Mouse (Mus musculus) heart, postnatal 10 days (tissue): ENCODE results near the gene Prkab1. TPM values are rescaled to one million over a fixed set of nuclear protein-coding genes. Genes with fewer than 3 reads are reported as not detected.
A peak's percentile ranks its signal among the peaks of the same experiment; 100 is the strongest.

Experiments used
- DNase-seq, 2 experiments: peaks; one replicate each; pipeline ENCODE4 v3.0.0; 2021
- intact Hi-C: fragments of 180-260 bp; cut with DNase I; formaldehyde crosslinking; loops from one replicate; pipeline ENCODE4 v1.15.1; 2025
- total RNA-seq, 2 experiments: library from RNA; stranded (reverse); gene quantifications; 2 replicates each; pipeline ENCODE4 v1.2.3; 2021

Gene Prkab1
- total RNA-seq, 2 experiments from 2014 or later = 61.9 to 71.1 TPM

DNA sequence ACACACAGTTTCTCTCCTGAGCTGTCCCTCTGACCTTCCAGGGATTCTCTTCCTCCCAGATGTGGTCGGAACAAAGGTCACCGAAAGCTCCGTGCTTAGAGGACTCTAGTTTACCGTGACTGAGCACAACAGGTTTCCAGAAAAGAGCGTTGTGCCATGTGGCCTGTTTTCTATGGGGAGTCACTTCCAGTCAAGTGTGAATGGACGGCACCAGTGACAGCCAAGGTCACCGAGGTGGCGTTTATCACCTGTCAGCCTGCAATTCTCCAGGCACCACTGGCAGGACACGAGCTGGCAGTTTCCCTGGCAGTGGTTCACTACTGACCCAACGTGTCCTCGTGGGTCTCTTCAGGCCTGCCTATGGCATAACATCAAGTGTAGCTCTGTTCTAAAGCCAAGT lies 4.9 kb downstream of the Prkab1 start:
- intact Hi-C loops = loop anchor here (10.0 kb wide), 1 partner anchor 365 kb away; no protein-coding TSS in a partner anchor
- DNase-seq = peak; percentile 84 to 89

DNA sequence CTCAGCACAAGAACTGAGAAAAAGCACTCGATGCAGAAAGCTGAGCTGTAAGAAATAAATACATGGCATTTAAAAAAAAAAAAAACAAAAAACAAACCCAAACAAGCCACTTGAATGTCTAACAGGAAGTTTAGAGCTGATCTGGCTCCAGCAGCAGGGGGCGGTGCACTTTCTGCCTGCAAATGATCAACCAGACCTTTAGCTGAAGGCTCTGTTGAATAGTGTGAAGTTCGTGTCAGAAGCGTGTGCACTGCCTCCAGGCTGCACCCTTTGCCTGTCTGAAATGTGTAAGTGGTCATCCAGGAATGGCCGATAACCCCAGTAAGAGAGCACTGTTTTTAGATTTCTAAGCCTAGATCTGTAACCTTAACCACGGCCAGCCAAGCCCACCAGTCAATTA lies 5.5 kb downstream of the Prkab1 start:
- DNase-seq = peak in 1 of 2 experiments; percentile 37
- intact Hi-C loops = loop anchor here (10.0 kb wide), 1 partner anchor 364 kb away; no protein-coding TSS in a partner anchor

GRCm38 (mm10) chr5:116018196-116018595 lies 6.1 kb downstream of the Prkab1 start:
- intact Hi-C loops = loop anchor here (10.0 kb wide), 1 partner anchor 363 kb away; no protein-coding TSS in a partner anchor
- no peak for DNase-seq

DNA sequence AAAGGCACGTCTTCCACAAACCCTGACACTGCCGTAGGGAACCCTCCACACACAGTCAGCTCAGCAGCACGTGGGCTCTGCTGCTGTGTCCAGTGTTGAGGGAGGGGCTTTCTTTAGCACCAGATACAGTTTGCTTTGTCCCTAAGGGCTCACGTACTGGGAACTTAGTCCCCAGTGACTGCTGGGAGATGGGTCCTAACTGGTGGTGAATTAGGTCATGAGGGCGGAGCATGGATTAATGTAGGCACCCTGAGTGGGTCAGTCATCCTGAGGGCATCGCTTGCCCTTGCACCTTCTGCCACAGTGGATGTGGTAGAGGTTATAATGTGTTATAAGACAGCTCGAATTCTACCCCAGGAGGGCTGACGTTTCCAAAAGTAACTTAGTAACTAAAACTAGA lies 6.9 kb downstream of the Prkab1 start:
- intact Hi-C loops = loop anchor here (10.0 kb wide), 1 partner anchor 363 kb away; no protein-coding TSS in a partner anchor
- no peak for DNase-seq

- DNase-seq = no peak
- intact Hi-C loops = loop anchor here (10.0 kb wide), 1 partner anchor 362 kb away; no protein-coding TSS in a partner anchor
Observed at GRCm38 (mm10) chr5:116016542-116016941, 7.8 kb downstream of the Prkab1 start.

- intact Hi-C loops = loop anchor here (10.0 kb wide), 1 partner anchor 359 kb away; no protein-coding TSS in a partner anchor
- no peak for DNase-seq
Observed at GRCm38 (mm10) chr5:116014237-116014636, 10.1 kb downstream of the Prkab1 start.

- no peak for DNase-seq
- intact Hi-C loops = loop anchor here (10.0 kb wide), 1 partner anchor 359 kb away; no protein-coding TSS in a partner anchor
Observed at GRCm38 (mm10) chr5:116013821-116014220, 10.5 kb downstream of the Prkab1 start.

- intact Hi-C loops = loop anchor here (10.0 kb wide), 1 partner anchor 358 kb away; no protein-coding TSS in a partner anchor
- DNase-seq = no peak
Observed at GRCm38 (mm10) chr5:116012503-116012902, 11.8 kb downstream of the Prkab1 start.

DNA sequence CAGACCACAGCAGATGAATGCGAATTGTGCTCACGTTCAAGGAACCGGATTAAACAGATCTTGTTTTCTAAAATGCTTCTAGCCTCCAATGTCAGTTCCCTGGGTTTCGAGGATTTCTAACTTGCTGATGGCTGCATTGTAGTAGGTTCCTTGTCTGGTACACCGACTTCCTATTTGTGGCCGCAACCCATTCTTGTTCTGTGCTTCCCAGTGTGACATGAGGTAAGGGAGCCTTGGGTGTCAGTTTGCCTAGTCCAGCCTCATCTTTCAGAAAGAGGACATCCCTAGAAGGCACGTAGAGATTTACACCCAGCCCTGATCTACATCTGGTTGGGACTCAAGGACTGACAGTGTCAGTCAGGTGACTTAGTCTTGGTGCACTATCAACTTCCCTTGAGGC lies 12.6 kb downstream of the Prkab1 start:
- no peak for DNase-seq
- intact Hi-C loops = loop anchor here (10.0 kb wide), 1 partner anchor 357 kb away; no protein-coding TSS in a partner anchor

GRCm38 (mm10) chr5:116009884-116010627 lies 14.3 kb downstream of the Prkab1 start:
- DNase-seq = no peak
- intact Hi-C loops = loop anchor here (5.0 to 10.0 kb wide), 2 partner anchors 218 to 355 kb away; no protein-coding TSS in a partner anchor

DNA sequence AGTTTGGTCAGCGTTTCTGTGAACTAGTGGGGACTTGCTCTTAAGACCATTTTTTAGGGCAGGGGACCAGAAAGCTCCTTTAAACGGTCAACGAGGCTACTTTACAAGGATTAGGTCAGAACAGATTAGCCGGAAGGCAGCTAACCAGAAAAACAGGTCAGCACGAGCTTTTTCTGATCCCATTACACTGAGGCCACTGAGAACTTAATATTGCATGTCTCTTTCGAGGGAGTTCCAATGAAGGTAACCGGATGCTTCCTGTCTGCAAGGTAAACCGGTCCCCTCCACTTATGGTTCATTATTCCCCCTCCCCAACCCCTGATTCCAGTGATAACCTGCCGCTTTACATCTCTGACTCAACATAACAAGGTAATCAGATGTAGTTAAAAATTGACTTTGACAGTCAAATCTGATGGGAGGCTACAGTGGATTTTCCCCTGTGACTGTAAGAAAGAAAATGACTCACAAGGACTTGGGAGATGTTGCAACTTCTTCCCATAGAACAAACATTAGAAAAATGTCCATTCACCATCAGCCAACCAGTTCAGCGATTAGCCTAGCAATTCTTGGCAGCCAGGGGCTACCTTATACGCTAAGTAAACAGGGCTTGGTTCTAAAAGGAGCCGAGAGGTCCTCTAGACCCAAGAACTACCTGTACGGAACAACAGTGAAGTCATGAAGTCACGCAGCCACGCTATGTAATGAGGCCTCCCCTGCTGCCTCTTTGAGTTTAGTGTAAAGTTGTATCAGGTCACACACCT lies 15.0 kb downstream of the Prkab1 start:
- intact Hi-C loops = loop anchor here (5.0 kb wide), 1 partner anchor 217 kb away; no protein-coding TSS in a partner anchor
- DNase-seq = no peak

DNA sequence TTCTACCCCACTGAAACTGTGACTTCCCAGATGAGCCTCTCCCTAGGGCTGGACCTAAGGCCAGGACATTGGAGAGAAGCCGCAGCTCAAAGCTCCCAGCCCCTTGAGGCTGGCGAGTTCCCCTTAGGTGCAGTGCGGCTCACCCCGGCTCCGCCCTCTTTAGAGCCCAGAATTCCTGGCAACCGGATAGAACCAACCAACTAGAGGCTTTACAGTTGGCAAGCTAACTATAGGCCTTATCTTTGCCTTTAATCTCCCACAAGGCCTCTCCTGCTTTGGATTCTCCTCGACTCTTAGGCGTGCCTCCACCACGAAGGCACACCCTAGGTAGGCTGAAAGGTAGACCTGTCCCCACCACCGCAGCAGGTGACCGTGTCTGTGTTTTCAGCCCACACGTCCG lies 16.6 kb downstream of the Prkab1 start:
- intact Hi-C loops = loop anchor here (5.0 kb wide), 1 partner anchor 215 kb away; no protein-coding TSS in a partner anchor
- no peak for DNase-seq

- peak; percentile 50 to 53 for DNase-seq
- intact Hi-C loops = loop anchor here (5.0 kb wide), 1 partner anchor 214 kb away; no protein-coding TSS in a partner anchor
Observed at GRCm38 (mm10) chr5:116006324-116007099, 17.8 kb downstream of the Prkab1 start.

- DNase-seq = peak in 1 of 2 experiments; percentile 27
- intact Hi-C loops = no loop called here
Observed at GRCm38 (mm10) chr5:116004271-116004670, 20.0 kb downstream of the Prkab1 start.

- no peak for DNase-seq
- intact Hi-C loops = no loop called here
Observed at GRCm38 (mm10) chr5:116003825-116004224, 20.5 kb downstream of the Prkab1 start.

DNA sequence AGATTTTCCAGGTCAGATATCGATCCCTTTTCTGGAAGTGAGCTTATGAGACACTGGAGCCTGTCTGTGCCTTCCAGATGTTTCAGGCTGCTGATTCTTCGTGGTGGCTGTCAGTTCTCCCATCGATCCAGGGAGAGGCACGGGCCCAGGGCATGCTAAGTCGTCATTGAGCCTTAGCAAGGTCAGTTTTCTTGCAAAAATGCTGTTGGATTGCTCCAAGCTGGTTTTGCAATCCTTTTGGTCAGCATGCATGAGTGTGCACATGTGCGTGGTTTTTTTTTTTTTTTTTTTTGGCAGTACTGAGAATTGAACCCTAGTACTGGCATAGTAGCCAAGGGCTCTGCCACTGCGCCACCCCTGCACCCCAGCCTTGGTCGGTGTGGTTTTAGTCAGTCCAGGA lies 21.2 kb downstream of the Prkab1 start:
- no peak for DNase-seq
- intact Hi-C loops = no loop called here

DNA sequence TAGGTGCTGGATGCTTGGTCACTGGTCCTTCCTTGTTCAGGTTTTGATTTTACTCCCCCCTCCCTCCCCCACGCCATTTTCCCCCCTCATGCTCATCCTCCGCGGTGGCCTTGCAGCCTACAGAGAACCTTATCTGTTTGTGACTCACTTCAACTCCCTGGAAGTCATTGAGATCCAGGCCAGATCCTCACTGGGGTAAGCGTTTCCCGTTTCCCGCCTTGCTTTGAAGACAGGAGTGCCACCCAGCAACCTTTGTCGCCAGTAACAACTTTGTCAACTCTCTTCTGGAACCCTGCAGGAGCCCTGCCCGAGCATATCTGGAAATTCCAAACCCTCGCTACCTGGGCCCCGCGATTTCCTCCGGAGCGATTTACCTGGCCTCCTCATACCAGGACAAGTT lies 26.9 kb downstream of the Prkab1 start:
- intact Hi-C loops = no loop called here
- DNase-seq = no peak

GRCm38 (mm10) chr5:115994101-115994500 lies 30.2 kb downstream of the Prkab1 start:
- intact Hi-C loops = no loop called here
- no peak for DNase-seq

GRCm38 (mm10) chr5:115991717-115992116 lies 32.6 kb downstream of the Prkab1 start:
- intact Hi-C loops = no loop called here
- no peak for DNase-seq

DNA sequence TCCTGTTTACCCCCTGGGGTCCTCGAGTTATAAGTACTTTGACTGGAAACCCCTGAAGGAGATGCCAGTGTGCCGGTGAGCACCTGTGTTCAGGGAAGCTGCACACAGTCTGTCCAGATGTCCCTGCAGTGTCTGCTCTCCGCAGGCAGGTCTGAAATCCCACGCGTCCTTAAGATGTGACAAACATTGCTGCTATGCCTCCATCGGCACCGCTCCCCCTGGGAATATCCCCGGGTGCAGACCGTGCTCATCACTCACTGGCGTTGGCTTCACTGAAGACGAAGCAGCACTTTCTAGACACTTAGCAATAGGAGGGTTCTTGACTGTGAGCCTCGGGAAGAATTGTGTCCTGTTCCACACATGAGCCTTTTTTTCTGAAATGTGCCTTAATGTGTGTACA lies 37.0 kb downstream of the Prkab1 start:
- intact Hi-C loops = no loop called here

More for the DNA sequence above, 37.0 kb downstream of the Prkab1 start:
- DNase-seq = no peak
